ENCODE assay signal across 8 mouse cellular contexts in genomic region chr17:24848600-24849031, GRCm38 (mm10). TPM values are rescaled to one million over a fixed set of nuclear protein-coding genes. Genes with fewer than 3 reads are reported as not detected.
DNase-seq lines count a peak whose midpoint lies in the region; ATAC-seq and TF ChIP-seq lines count a peak whose summit lies in the region.

No protein-coding gene starts in this region.

- TF ChIP-seq EP300 in heart, adult 2 months (IDR thresholded peaks at IDR 0.05; ENCODE audit: insufficient read depth, low read depth, low read length) = no peak

- no peak for DNase-seq in heart, adult 2 months
- DNase-seq in heart, postnatal 4 days = no peak
- DNase-seq in embryo, embryonic 9.5 days (ENCODE audit: extremely low spot score) = no peak
- DNase-seq in cerebellum, postnatal 25 days = no peak
- DNase-seq in cerebellum, adult 9-11 months = no peak

- H3K27me3 ChIP-seq in heart, adult 2 months (ENCODE audit: control insufficient read depth, insufficient read depth, low read length) = no peaks in the 10 kb centered on the region
- H3K27me3 ChIP-seq in embryonic facial prominence, embryonic 15.5 days = peaks cover 11% of the 10 kb centered on the region
- peaks cover 21% of the 10 kb centered on the region for H3K27me3 ChIP-seq in kidney, embryonic 15.5 days
- no peaks in the 10 kb centered on the region; the same call in 1 of the 2 replicates for H3K27me3 ChIP-seq in midbrain, embryonic 16.5 days (ENCODE audit: control insufficient read depth, insufficient read depth, low read depth, low read length)

- peaks cover 2% of the 10 kb centered on the region for H3K4me1 ChIP-seq in heart, adult 2 months (ENCODE audit: control insufficient read depth, insufficient read depth, low read length)
- H3K4me1 ChIP-seq in embryonic facial prominence, embryonic 15.5 days = peaks cover 20% of the 10 kb centered on the region
- H3K4me1 ChIP-seq in kidney, embryonic 15.5 days = peaks cover 19% of the 10 kb centered on the region
- H3K4me1 ChIP-seq in midbrain, embryonic 16.5 days (ENCODE audit: control insufficient read depth, insufficient read depth, low read length) = peaks cover 17% of the 10 kb centered on the region

- no peaks in the 10 kb centered on the region for H3K36me3 ChIP-seq in heart, adult 2 months (ENCODE audit: control insufficient read depth, insufficient read depth, low read length)
- H3K36me3 ChIP-seq in embryonic facial prominence, embryonic 15.5 days = peaks cover 6% of the 10 kb centered on the region
- peaks cover 9% of the 10 kb centered on the region for H3K36me3 ChIP-seq in kidney, embryonic 15.5 days
- 0 out of 2 replicates have a peak, but pooled peaks cover 3% of the 10 kb centered on the region for H3K36me3 ChIP-seq in midbrain, embryonic 16.5 days (ENCODE audit: control insufficient read depth, insufficient read depth, low read length)

- no peaks in the 10 kb centered on the region for H3K79me2 ChIP-seq in heart, adult 2 months (replicated peaks; ENCODE audit: control insufficient read depth, insufficient read depth, low read length)

- intact Hi-C loops in heart, adult 2 months (cut with DNase I) = no loop called here

- H3K4me3 ChIP-seq in heart, adult 2 months = peak overlapping the region; percentile 62
- peak overlapping the region; percentile 83 for H3K4me3 ChIP-seq in embryonic facial prominence, embryonic 15.5 days (replicated peaks)
- peak overlapping the region; percentile 87 for H3K4me3 ChIP-seq in kidney, embryonic 15.5 days (replicated peaks)
- peak overlapping the region; percentile 6; the same call in 1 of the 2 replicates for H3K4me3 ChIP-seq in midbrain, embryonic 16.5 days (ENCODE audit: low read depth, low read length)

- H3K9me3 ChIP-seq in embryonic facial prominence, embryonic 15.5 days (replicated peaks) = no peaks in the 10 kb centered on the region
- no peaks in the 10 kb centered on the region for H3K9me3 ChIP-seq in kidney, embryonic 15.5 days (replicated peaks)
- H3K9me3 ChIP-seq in midbrain, embryonic 16.5 days (replicated peaks; ENCODE audit: control insufficient read depth, low read length, poor library complexity, severe bottlenecking) = no peaks in the 10 kb centered on the region

- ATAC-seq in embryonic facial prominence, embryonic 15.5 days (ENCODE audit: insufficient number of reproducible peaks, low FRiP score, low TSS enrichment, low read depth) = no peak
- ATAC-seq in kidney, embryonic 15.5 days (replicated peaks; ENCODE audit: low FRiP score) = no peak
- ATAC-seq in midbrain, embryonic 16.5 days = no peak

- no peak for TF ChIP-seq CTCF in heart, adult 2 months (IDR thresholded peaks at IDR 0.05)

- H3K4me2 ChIP-seq in embryonic facial prominence, embryonic 15.5 days (replicated peaks) = peak overlapping the region; percentile 96
- peak overlapping the region; percentile 93 for H3K4me2 ChIP-seq in kidney, embryonic 15.5 days
- peak overlapping the region; percentile 40 for H3K4me2 ChIP-seq in midbrain, embryonic 16.5 days (ENCODE audit: low read length)

- peak overlapping the region; percentile 87 for H3K27ac ChIP-seq in heart, adult 2 months
- H3K27ac ChIP-seq in embryonic facial prominence, embryonic 15.5 days (replicated peaks) = no peak overlapping the region
- peak overlapping the region; percentile 99 for H3K27ac ChIP-seq in kidney, embryonic 15.5 days
- no peak overlapping the region for H3K27ac ChIP-seq in midbrain, embryonic 16.5 days (ENCODE audit: low read length)

- H3K9ac ChIP-seq in heart, adult 2 months (ENCODE audit: low read depth, low read length) = peak overlapping the region; percentile 54
- H3K9ac ChIP-seq in embryonic facial prominence, embryonic 15.5 days = no peak overlapping the region
- H3K9ac ChIP-seq in kidney, embryonic 15.5 days = peak overlapping the region; percentile 1; the same call in 1 of the 2 replicates
- no peak overlapping the region for H3K9ac ChIP-seq in midbrain, embryonic 16.5 days (ENCODE audit: low read depth, low read length)

- TF ChIP-seq POLR2A in heart, adult 2 months (IDR thresholded peaks at IDR 0.05; ENCODE audit: insufficient read depth, low read depth, low read length) = no peak

RNA-seq across cellular contexts. Expression of gene Fahd1, which starts 1.5 kb away (rescaled TPM):
- total RNA-seq in heart, adult 2 months (2021) = 10 to 100 TPM; 80.3 to 81.5 TPM
- 42.7 and 50.8 TPM in 2 replicates for polyA plus RNA-seq in heart, adult 2 months (2012; rRNA removed)
- 10 to 100 TPM; 50.3 to 53.0 TPM for total RNA-seq in heart, postnatal 4 days (2021)
- 19.1 and 19.8 TPM in 2 replicates for polyA plus RNA-seq in embryonic facial prominence, embryonic 15.5 days (2015; fragmentation: Nextera tagmentation; extraction: Ambion mirVana)
- polyA plus RNA-seq in kidney, embryonic 15.5 days (2015; fragmentation: Nextera tagmentation; extraction: Ambion mirVana) = 39.3 and 40.8 TPM in 2 replicates
- polyA plus RNA-seq in midbrain, embryonic 16.5 days (2015; fragmentation: Nextera tagmentation; extraction: Ambion mirVana) = 19.6 and 20.2 TPM in 2 replicates

RNA-seq across cellular contexts. Expression of gene Hagh, which starts 8.7 kb away (rescaled TPM):
- total RNA-seq in heart, adult 2 months (2021) = 10 to 100 TPM; 85.8 to 89.5 TPM
- 126 and 133 TPM in 2 replicates for polyA plus RNA-seq in heart, adult 2 months (2012; rRNA removed)
- 10 to 100 TPM; 77.6 to 82.3 TPM for total RNA-seq in heart, postnatal 4 days (2021)
- 47.0 and 47.3 TPM in 2 replicates for polyA plus RNA-seq in embryonic facial prominence, embryonic 15.5 days (2015; fragmentation: Nextera tagmentation; extraction: Ambion mirVana)
- 52.3 and 53.4 TPM in 2 replicates for polyA plus RNA-seq in kidney, embryonic 15.5 days (2015; fragmentation: Nextera tagmentation; extraction: Ambion mirVana)
- polyA plus RNA-seq in midbrain, embryonic 16.5 days (2015; fragmentation: Nextera tagmentation; extraction: Ambion mirVana) = 62.9 and 72.2 TPM in 2 replicates

RNA-seq across cellular contexts. Expression of gene Igfals, which starts 17.2 kb away (rescaled TPM):
- total RNA-seq in heart, adult 2 months (2021) = 10 to 100 TPM; 11.7 to 12.7 TPM
- polyA plus RNA-seq in heart, adult 2 months (2012; rRNA removed) = 6.4 and 9.2 TPM in 2 replicates
- total RNA-seq in heart, postnatal 4 days (2021) = 1 to 10 TPM; 2.9 to 3.5 TPM
- 0.43 and 1.1 TPM in 2 replicates for polyA plus RNA-seq in embryonic facial prominence, embryonic 15.5 days (2015; fragmentation: Nextera tagmentation; extraction: Ambion mirVana)
- polyA plus RNA-seq in kidney, embryonic 15.5 days (2015; fragmentation: Nextera tagmentation; extraction: Ambion mirVana) = 1.7 and 2.1 TPM in 2 replicates
- polyA plus RNA-seq in midbrain, embryonic 16.5 days (2015; fragmentation: Nextera tagmentation; extraction: Ambion mirVana) = not detected in 2 replicates

RNA-seq across cellular contexts. Expression of gene Nubp2, which starts 37.5 kb away (rescaled TPM):
- 10 to 100 TPM; 18.2 to 22.7 TPM for total RNA-seq in heart, adult 2 months (2021)
- polyA plus RNA-seq in heart, adult 2 months (2012; rRNA removed) = 17.8 and 17.9 TPM in 2 replicates
- 10 to 100 TPM; 25.6 to 27.0 TPM for total RNA-seq in heart, postnatal 4 days (2021)
- polyA plus RNA-seq in embryonic facial prominence, embryonic 15.5 days (2015; fragmentation: Nextera tagmentation; extraction: Ambion mirVana) = 48.9 and 49.6 TPM in 2 replicates
- 54.2 and 57.8 TPM in 2 replicates for polyA plus RNA-seq in kidney, embryonic 15.5 days (2015; fragmentation: Nextera tagmentation; extraction: Ambion mirVana)
- 54.3 and 54.7 TPM in 2 replicates for polyA plus RNA-seq in midbrain, embryonic 16.5 days (2015; fragmentation: Nextera tagmentation; extraction: Ambion mirVana)

RNA-seq across cellular contexts. Expression of gene Spsb3, which starts 37.8 kb away (rescaled TPM):
- total RNA-seq in heart, adult 2 months (2021) = 10 to 100 TPM; 30.4 to 33.8 TPM
- polyA plus RNA-seq in heart, adult 2 months (2012; rRNA removed) = 47.0 and 66.2 TPM in 2 replicates
- 10 to 100 TPM; 34.8 to 38.6 TPM for total RNA-seq in heart, postnatal 4 days (2021)
- 43.5 and 45.3 TPM in 2 replicates for polyA plus RNA-seq in embryonic facial prominence, embryonic 15.5 days (2015; fragmentation: Nextera tagmentation; extraction: Ambion mirVana)
- polyA plus RNA-seq in kidney, embryonic 15.5 days (2015; fragmentation: Nextera tagmentation; extraction: Ambion mirVana) = 40.6 and 43.7 TPM in 2 replicates
- polyA plus RNA-seq in midbrain, embryonic 16.5 days (2015; fragmentation: Nextera tagmentation; extraction: Ambion mirVana) = 85.8 and 90.5 TPM in 2 replicates

Comparison
In these comparisons a context has a peak if more than half of its experiments do, and no peak if none do; other contexts are left out.
1. H3K27ac ChIP-seq: peak in heart, adult 2 months (single experiment) and kidney, embryonic 15.5 days (single experiment); none in embryonic facial prominence, embryonic 15.5 days (single experiment) and midbrain, embryonic 16.5 days (single experiment).
2. H3K4me3 ChIP-seq: peak in every context shown above with its lines; median percentile 87 in kidney, embryonic 15.5 days; 83 in embryonic facial prominence, embryonic 15.5 days; 62 in heart, adult 2 months; 6 in midbrain, embryonic 16.5 days.
3. H3K9ac ChIP-seq: peak in heart, adult 2 months (single experiment) and kidney, embryonic 15.5 days (single experiment); none in embryonic facial prominence, embryonic 15.5 days (single experiment) and midbrain, embryonic 16.5 days (single experiment).
4. H3K4me2 ChIP-seq: peak in every context shown above with its lines; median percentile 96 in embryonic facial prominence, embryonic 15.5 days; 93 in kidney, embryonic 15.5 days; 40 in midbrain, embryonic 16.5 days.